Mouse (Mus musculus) cerebellum, adult 2 months (tissue): ENCODE data around the gene Myo1c.

ENCODE experiments used
- CTCF ChIP-seq: fragments of 200-500 bp; IDR thresholded peaks from 2 replicates; pipeline ENCODE4 v1.5.1; 2011; ENCODE audit warnings: low read depth, mild to moderate bottlenecking, control low read depth, low read length, moderate library complexity, borderline replicate concordance; ENCODE audit not compliant: insufficient read depth
- POLR2A ChIP-seq: fragments of 200-500 bp; IDR thresholded peaks from 2 replicates; pipeline ENCODE4 v1.6.1; 2011; ENCODE audit warnings: low read length, control low read depth, borderline replicate concordance; ENCODE audit not compliant: insufficient read depth

DNA sequence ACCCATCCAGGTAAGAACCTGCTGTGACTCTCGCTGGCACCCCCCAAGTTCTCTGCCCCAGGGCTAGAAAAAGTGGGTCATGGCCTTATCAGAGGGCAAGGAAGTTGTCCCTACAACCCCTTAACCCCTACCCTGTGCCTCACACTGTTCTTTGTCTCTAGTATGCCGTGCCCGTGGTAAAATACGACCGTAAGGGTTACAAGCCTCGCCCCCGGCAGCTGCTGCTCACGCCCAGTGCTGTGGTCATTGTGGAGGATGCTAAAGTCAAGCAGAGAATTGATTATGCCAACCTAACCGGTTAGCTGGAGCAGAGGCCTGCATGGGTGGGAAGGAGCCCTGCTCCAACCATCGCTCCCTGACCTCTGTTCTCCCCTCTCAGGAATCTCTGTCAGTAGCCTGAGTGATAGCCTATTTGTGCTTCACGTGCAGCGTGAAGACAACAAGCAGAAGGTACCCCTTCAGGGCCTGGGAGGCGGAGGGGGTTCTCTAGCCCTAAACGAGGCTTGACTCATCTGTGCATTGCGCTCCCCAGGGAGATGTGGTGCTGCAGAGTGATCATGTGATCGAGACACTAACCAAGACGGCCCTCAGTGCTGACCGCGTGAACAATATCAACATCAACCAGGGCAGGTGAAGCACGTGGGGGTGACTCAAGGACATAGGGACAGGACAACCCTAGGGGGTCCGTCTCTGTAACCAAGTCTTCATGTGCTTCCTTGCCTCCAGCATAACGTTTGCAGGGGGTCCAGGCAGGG lies 21.3 kb downstream of the Myo1c start:
- TF ChIP-seq CTCF (no peak), POLR2A (no peak)
